Mouse (Mus musculus) CH12.LX (cell line): ENCODE measurements around the gene Olfr1100. TPM values are rescaled to one million over a fixed set of nuclear protein-coding genes. Genes with fewer than 3 reads are reported as not detected.

Experiments used
- DNase-seq: peaks from one replicate; pipeline ENCODE4 v3.0.0-alpha.2; 2013; ENCODE audit errors: extremely low read depth
- H3K27ac ChIP-seq: 2 replicates; pipeline ENCODE4 v1.5.1; 2012; ENCODE audit warnings: low read depth, mild to moderate bottlenecking, control low read depth, moderate library complexity; ENCODE audit not compliant: insufficient read depth
- H3K27me3 ChIP-seq: replicated peaks from 2 replicates; pipeline ENCODE3; 2012; ENCODE audit warnings: inconsistent platforms
- H3K36me3 ChIP-seq, 2 experiments: replicated peaks in 1 of 2; 2 replicates each; pipeline versions ENCODE3 to v1.6.1; 2012; ENCODE audit warnings: inconsistent platforms in 1 of 2, low read length in 1 of 2, mild to moderate bottlenecking in 1 of 2, mixed read lengths in 1 of 2, moderate library complexity in 1 of 2; ENCODE audit not compliant: control insufficient read depth in 1 of 2, insufficient read depth in 1 of 2
- H3K4me1 ChIP-seq, 2 experiments: 2 replicates each; pipeline ENCODE4 v1.6.1; 2012; ENCODE audit warnings: inconsistent platforms in 1 of 2, moderate library complexity in 1 of 2; ENCODE audit not compliant: insufficient read depth in 2 of 2, control insufficient read depth in 1 of 2
- H3K4me2 ChIP-seq: 2 replicates; pipeline ENCODE4 v1.6.1; 2012; ENCODE audit warnings: low read depth, mild to moderate bottlenecking, control low read depth; ENCODE audit not compliant: poor library complexity, insufficient read depth, severe bottlenecking
- H3K4me3 ChIP-seq, 3 experiments: fragments of 150-350 bp in 1 of 3; sonication (generic) in 1 of 3; replicated peaks in 1 of 3; 2 replicates each; pipeline versions ENCODE3 to v1.5.1; 2011 to 2012; ENCODE audit warnings: low read depth in 2 of 3, low read length in 2 of 3, mild to moderate bottlenecking in 2 of 3, moderate library complexity in 2 of 3, control low read depth in 1 of 3, improper control_type of control experiment in 1 of 3, inconsistent platforms in 1 of 3, mixed read lengths in 1 of 3; ENCODE audit not compliant: poor library complexity in 1 of 3
- H3K79me2 ChIP-seq: replicated peaks from 2 replicates; pipeline ENCODE4 v1.6.1; 2012; ENCODE audit warnings: mild to moderate bottlenecking, moderate library complexity; ENCODE audit not compliant: control insufficient read depth, poor library complexity, insufficient read depth, severe bottlenecking; ENCODE audit errors: extremely low read depth
- H3K9ac ChIP-seq: 2 replicates; pipeline ENCODE4 v1.6.1; 2012; ENCODE audit warnings: low read depth, mild to moderate bottlenecking, control low read depth, moderate library complexity; ENCODE audit not compliant: insufficient read depth
- H3K9me3 ChIP-seq: replicated peaks from 2 replicates; pipeline ENCODE3; 2012; ENCODE audit warnings: low read length, inconsistent platforms, mixed read lengths
- CHD2 ChIP-seq: IDR thresholded peaks from 2 replicates; pipeline ENCODE4 v1.6.1; 2011; ENCODE audit warnings: low read length, improper control_type of control experiment
- CTCF ChIP-seq, 2 experiments: IDR thresholded peaks in 1 of 2; conservative IDR thresholded peaks in 1 of 2; 2 replicates each; pipeline ENCODE4 v1.5.1; 2011 to 2012; ENCODE audit warnings: low read depth in 2 of 2, low read length in 2 of 2, improper control_type of control experiment in 1 of 2, inconsistent platforms in 1 of 2, mild to moderate bottlenecking in 1 of 2, moderate library complexity in 1 of 2
- ETS1 ChIP-seq: conservative IDR thresholded peaks from 2 replicates; pipeline ENCODE4 v1.6.1; 2012; ENCODE audit warnings: low read depth, mild to moderate bottlenecking, inconsistent platforms, low read length, improper control_type of control experiment, moderate library complexity
- HCFC1 ChIP-seq: IDR thresholded peaks from 2 replicates; pipeline ENCODE4 v1.6.1; 2012; ENCODE audit warnings: low read depth, mild to moderate bottlenecking, inconsistent platforms, low read length, improper control_type of control experiment
- IRF4 ChIP-seq: IDR thresholded peaks from 2 replicates; pipeline ENCODE4 v1.6.1; 2014; ENCODE audit warnings: low read depth, mild to moderate bottlenecking, inconsistent platforms, low read length, improper control_type of control experiment
- JUN ChIP-seq: IDR thresholded peaks from 2 replicates; pipeline ENCODE4 v1.6.1; 2011; ENCODE audit warnings: low read depth, mild to moderate bottlenecking, low read length, improper control_type of control experiment, moderate library complexity; ENCODE audit not compliant: insufficient read depth
- MAZ ChIP-seq: IDR thresholded peaks from 2 replicates; pipeline ENCODE4 v1.6.1; 2012; ENCODE audit warnings: low read depth, mild to moderate bottlenecking, inconsistent platforms, low read length, improper control_type of control experiment, moderate library complexity
- MEF2A ChIP-seq: IDR thresholded peaks from 2 replicates; pipeline ENCODE4 v1.6.1; 2014; ENCODE audit warnings: low read depth, mild to moderate bottlenecking, inconsistent platforms, low read length, improper control_type of control experiment, borderline replicate concordance
- NELFE ChIP-seq: IDR thresholded peaks from 2 replicates; pipeline ENCODE4 v1.6.1; 2011; ENCODE audit warnings: low read depth, low read length, improper control_type of control experiment
- NRF1 ChIP-seq: IDR thresholded peaks from 2 replicates; pipeline ENCODE4 v1.6.1; 2014; ENCODE audit warnings: low read depth, mild to moderate bottlenecking, inconsistent platforms, low read length, improper control_type of control experiment, moderate library complexity
- PAX5 ChIP-seq: IDR thresholded peaks from 2 replicates; pipeline ENCODE4 v1.6.1; 2012; ENCODE audit warnings: low read length, inconsistent platforms, mixed read lengths
- POLR2A ChIP-seq: IDR thresholded peaks from 2 replicates; pipeline ENCODE4 v1.6.1; 2011; ENCODE audit warnings: low read depth, mild to moderate bottlenecking, improper control_type of control experiment, low read length
- POLR2AphosphoS2 ChIP-seq: IDR thresholded peaks from 2 replicates; pipeline ENCODE4 v1.6.1; 2011; ENCODE audit warnings: low read depth, low read length, improper control_type of control experiment
- RAD21 ChIP-seq: IDR thresholded peaks from 2 replicates; pipeline ENCODE4 v1.6.1; 2011; ENCODE audit warnings: low read depth, mild to moderate bottlenecking, low read length, improper control_type of control experiment, moderate library complexity
- TCF12 ChIP-seq: IDR thresholded peaks from 2 replicates; pipeline ENCODE4 v1.6.1; 2014; ENCODE audit warnings: low read depth, mild to moderate bottlenecking, inconsistent platforms, low read length, improper control_type of control experiment
- USF1 ChIP-seq: IDR thresholded peaks from 2 replicates; pipeline ENCODE4 v1.6.1; 2014; ENCODE audit warnings: low read depth, mild to moderate bottlenecking, inconsistent platforms, low read length, improper control_type of control experiment
- ZC3H11A ChIP-seq: IDR thresholded peaks from 2 replicates; pipeline ENCODE4 v1.6.1; 2012; ENCODE audit warnings: low read depth, mild to moderate bottlenecking, inconsistent platforms, low read length, improper control_type of control experiment
- dilution Hi-C: fragments of 300-500 bp; cut with MboI; formaldehyde crosslinking; loops from 2 replicates; pipeline ENCODE4 v1.14.3; 2020; ENCODE audit warnings: low sequenced_read_pairs; ENCODE audit not compliant: extremely low pct_unique_long_range_greater_than_20kb, extremely low pct_ligation_motif_present
- in situ Hi-C: fragments of 300-500 bp; cut with MboI; formaldehyde crosslinking; loops from 3 replicates; pipeline ENCODE4 v1.14.3; 2019; ENCODE audit warnings: low sequenced_read_pairs, low pct_ligation_motif_present, low pct_unique_long_range_greater_than_20kb, mixed read lengths
- polyA plus RNA-seq: library from polyadenylated mRNA; unstranded; fragments of >175 nt; gene quantifications from 2 replicates; pipeline ENCODE4 v1.2.1, GENCODE M21; 2012; ENCODE audit warnings: low read depth; ENCODE audit not compliant: insufficient read length
- total RNA-seq, 2 experiments: library from RNA; depleted of rRNA; stranded (reverse); fragments of 300-350 nt in 1 of 2; fragments of >200 nt in 1 of 2; gene quantifications; 2 replicates each; pipeline ENCODE4 v1.2.3; 2012 to 2014

Olfr1100 gene
- total and polyA plus RNA-seq, 3 experiments, result not detected

DNA sequence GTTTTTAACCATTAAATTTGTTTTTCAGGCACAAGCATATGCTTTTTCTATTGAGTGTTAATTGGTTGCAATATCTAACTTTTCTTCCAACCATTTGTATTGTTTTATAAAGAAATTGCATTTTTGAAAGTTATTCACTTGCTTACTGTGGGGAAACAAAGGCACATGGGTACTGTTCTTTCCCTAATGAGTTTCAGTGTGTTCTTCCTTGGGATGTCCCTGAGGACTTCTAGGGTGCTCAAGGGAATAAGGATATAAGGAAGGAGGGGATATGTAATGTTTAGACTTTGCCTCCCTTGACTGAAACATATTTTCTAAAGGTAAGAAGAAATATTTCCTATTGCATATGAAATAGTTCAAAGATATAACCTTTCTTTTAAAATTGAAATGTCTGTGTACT, 18.3 kb upstream of the Olfr1100 start, which contains the start of gene Olfr1102:
TSS of gene Olfr1102 (plus strand) at position 301 of the 400 bp plus-strand sequence.
- dilution Hi-C loops, result no loop called here
- no peak for DNase-seq
- peaks cover 12% of the 10 kb centered on the region for H3K9me3 ChIP-seq
- TF ChIP-seq TCF12 (no peak), RAD21 (no peak), POLR2A (no peak), CTCF (conservative IDR thresholded peaks at IDR 0.05 in 1 of 2, IDR thresholded peaks at IDR 0.05 in 1 of 2; ENCODE audit: low read depth in 2 of 2, low read length in 2 of 2) (no peak), MEF2A (no peak), JUN (no peak), NELFE (no peak), CHD2 (no peak), ZC3H11A (no peak)
- TF ChIP-seq, all 38 proteins: peak for 0
- no peak within 1 kb of the TSS for H3K9ac ChIP-seq
- no peak within 1 kb of the TSS for H3K4me3 ChIP-seq
- no peak within 1 kb of the TSS for H3K4me2 ChIP-seq
- in situ Hi-C loops, result no loop called here
- H3K27me3 ChIP-seq, result no peaks in the 10 kb centered on the region
- H3K4me1 ChIP-seq, result no peaks in the 10 kb centered on the region
- H3K36me3 ChIP-seq, result no peaks in the 10 kb centered on the region
- H3K79me2 ChIP-seq, result no peaks in the 10 kb centered on the region
- H3K27ac ChIP-seq, result no peak within 1 kb of the TSS

GRCm38 (mm10) chr2:86991121-86991520, 11.4 kb upstream of the Olfr1100 start, which contains the start of gene Olfr1101:
TSS of gene Olfr1101 (minus strand) at chr2:86991221.
- TF ChIP-seq ETS1 (no peak), IRF4 (no peak), RAD21 (no peak), NRF1 (no peak), USF1 (no peak), PAX5 (no peak), MAZ (no peak), ZC3H11A (no peak), HCFC1 (no peak), POLR2AphosphoS2 (no peak)
- dilution Hi-C loops, result no loop called here
- H3K9ac ChIP-seq, result no peak within 1 kb of the TSS
- DNase-seq, result no peak
- H3K4me1 ChIP-seq, result no peaks in the 10 kb centered on the region
- no peaks in the 10 kb centered on the region for H3K36me3 ChIP-seq
- in situ Hi-C loops, result no loop called here
- peaks cover 20% of the 10 kb centered on the region for H3K9me3 ChIP-seq
- no peaks in the 10 kb centered on the region for H3K27me3 ChIP-seq
- no peaks in the 10 kb centered on the region for H3K79me2 ChIP-seq
- no peak within 1 kb of the TSS for H3K27ac ChIP-seq
- H3K4me2 ChIP-seq, result no peak within 1 kb of the TSS
- H3K4me3 ChIP-seq, result no peak within 1 kb of the TSS
